Mouse (Mus musculus): ENCODE results near the gene Tet1. TPM values are rescaled to one million over a fixed set of nuclear protein-coding genes. Genes with fewer than 3 reads are reported as not detected.

The Tet1 gene
- 0.02 and 0.47 TPM in 2 replicates for polyA plus RNA-seq (2012; rRNA removed; ENCODE audit: low replicate concordance)

DNA sequence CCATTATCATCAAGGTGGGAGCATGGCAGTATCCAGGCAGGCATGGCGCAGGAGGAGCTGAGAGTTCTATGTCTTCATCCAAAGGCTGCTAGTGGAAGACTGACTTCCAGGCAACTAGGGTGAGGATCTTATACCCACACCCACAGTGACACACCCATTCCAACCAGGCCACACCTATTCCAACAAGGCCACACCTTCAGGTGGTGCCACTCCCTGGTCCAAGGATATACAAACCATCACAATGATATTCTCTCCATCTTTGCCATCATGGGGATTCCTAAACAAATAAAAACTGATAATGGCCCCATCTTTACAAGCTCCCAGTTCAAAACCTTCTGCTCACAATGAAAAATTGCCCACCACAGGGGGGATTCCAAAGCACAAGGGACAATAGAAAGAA lies at the start of gene Tet1:
Gene Tet1, minus strand, starts transcription at position 101 of the 400 bp plus-strand sequence.

DNA sequence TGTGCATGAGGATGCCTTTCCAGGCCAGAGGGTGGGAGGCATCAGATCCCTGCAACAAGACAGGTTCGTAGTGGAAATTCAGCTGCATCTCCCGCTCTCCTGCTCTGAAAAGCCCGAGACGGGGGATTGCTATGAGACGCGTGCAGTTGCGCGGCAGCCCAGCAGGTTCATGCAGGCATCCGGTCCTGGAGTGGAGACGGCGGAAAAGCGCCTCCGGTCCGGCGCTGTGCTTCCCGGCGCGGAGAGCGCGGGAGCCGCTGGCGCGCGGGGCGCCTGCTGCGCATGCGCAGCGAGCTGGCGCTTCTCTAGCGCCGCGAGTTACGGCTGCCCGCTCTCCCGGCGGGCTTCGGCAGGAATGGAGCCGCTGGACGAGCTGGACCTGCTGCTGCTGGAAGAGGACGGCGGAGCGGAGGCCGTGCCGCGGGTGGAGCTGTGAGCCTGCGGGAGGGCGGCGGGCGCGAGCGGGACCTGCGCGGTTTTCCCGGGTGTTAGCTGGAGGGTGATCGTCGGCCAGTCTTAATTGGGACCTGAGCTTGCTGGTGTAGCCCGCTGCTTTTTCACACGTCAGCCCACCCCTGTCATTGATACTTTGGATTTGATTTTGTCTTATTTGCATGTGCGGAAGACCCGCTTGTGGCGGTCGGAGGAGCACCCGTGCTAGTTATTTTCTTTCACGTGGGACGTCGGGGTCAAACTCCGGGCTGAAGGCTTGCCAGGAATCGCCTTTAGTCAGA lies 38.1 kb upstream of the Tet1 start, which contains the start of gene Dna2:
Gene Dna2, plus strand, starts transcription at position 289 of the 734 bp plus-strand sequence.

DNA sequence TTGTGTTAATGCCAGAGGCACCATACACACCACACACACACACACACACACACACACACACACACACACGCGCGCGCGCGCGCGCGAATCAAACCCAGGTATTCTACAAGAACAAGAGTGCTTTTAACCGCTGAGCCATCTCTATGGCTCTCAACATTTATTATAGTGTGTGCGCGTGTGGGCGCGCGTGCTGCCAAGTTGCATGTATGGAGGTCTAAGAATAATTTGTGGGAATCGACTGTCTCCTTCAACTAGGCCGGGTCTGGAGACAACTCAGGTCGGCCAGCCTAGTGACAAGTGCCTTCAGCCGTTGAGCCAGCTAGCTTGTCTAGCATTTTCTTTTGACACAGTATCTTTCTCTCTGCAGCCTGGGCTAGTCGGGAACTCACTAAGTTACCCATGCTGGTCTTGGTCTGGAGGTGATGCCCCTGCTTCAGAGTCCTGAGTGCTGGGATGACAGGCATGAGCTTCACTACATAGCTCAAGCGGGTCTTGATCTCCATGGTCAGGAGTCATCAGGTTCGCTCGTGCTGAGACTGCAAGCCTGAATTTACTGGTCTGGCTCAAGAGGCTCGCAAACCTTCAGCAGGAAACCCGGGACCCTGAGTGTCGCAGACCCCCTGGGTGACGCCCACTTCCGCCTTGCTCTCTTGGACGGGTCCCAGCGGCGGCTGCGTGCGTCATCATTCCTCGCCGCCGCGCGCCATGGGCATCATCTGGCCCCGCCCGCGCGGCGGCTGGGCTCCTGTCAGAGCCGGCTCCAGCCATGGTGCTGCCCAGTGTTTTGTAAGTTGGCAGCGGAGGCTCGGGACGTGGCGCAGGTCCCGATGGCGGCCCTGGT lies 11.3 kb upstream of the Tet1 start, which contains the start of gene Slc25a16:
Gene Slc25a16, plus strand, starts transcription at position 709 of the 841 bp plus-strand sequence.

DNA sequence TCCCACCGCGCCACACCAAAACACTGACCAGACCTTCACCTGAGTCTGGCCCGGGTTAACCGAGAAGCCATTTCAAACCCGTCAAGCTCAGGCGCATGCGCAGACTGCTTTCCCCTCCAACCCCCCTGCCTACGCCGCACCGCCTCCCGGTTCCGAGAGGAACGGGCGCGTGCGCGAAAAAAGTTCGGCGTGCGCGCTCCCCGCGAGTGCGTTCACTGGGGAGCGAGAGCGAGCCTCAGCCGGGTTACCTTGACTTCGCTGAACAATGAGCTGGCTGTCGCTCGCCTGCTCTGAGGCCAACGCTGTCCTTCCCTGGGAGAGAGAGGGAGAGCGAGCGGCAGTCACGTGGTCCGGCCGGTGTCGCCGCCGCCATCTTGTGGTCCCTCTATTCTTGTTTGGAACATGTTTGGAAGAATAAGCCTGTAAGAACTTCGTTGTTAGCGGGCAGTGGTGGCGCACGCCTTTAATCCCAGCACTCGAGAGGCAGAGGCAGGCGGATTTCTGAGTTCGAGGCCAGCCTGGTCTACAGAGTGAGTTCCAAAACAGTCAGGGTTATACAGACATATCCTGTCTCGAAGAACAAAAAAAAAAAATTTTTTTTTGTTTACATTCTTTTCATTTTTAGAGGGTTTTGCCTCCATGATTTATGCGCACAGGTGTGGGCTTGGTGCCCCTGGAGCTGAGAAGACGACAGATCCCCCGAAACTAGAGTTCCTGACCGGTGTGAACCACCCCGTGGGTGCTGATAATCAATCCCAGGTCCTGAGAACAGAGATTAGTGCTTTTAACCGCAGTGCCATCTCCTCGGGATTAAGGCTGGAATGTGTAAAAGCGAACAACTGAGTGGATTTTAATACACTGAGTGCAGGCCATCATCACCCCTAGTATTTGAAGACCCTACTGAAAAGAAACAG lies 116.4 kb downstream of the Tet1 start, which contains the start of gene Ccar1:
Gene Ccar1, minus strand, starts transcription at position 110 of the 914 bp plus-strand sequence.

Other genes starting within 250 kb of the Tet1 start
- 0.02 TPM in 2 replicates for gene Stox1, start 182.9 kb downstream of the Tet1 start, polyA plus RNA-seq (2012; rRNA removed; ENCODE audit: low replicate concordance)
- 22.1 and 43.6 TPM in 2 replicates for gene Ccar1, start 116.7 kb downstream of the Tet1 start, polyA plus RNA-seq (2012; rRNA removed; ENCODE audit: low replicate concordance)
- 17.8 and 37.8 TPM in 2 replicates for gene Slc25a16, start 11.6 kb upstream of the Tet1 start, polyA plus RNA-seq (2012; rRNA removed; ENCODE audit: low replicate concordance)
- gene Dna2, start 38.0 kb upstream of the Tet1 start, polyA plus RNA-seq (2012; rRNA removed; ENCODE audit: low replicate concordance) = 1.7 and 3.2 TPM in 2 replicates
- 1.1 and 1.2 TPM in 2 replicates for gene Rufy2, start 71.2 kb upstream of the Tet1 start, polyA plus RNA-seq (2012; rRNA removed; ENCODE audit: low replicate concordance)
- 1.7 and 2.8 TPM in 2 replicates for gene Hnrnph3, start 115.2 kb upstream of the Tet1 start, polyA plus RNA-seq (2012; rRNA removed; ENCODE audit: low replicate concordance)
- 34.7 and 40.5 TPM in 2 replicates for gene Pbld2, start 115.3 kb upstream of the Tet1 start, polyA plus RNA-seq (2012; rRNA removed; ENCODE audit: low replicate concordance)
- gene Pbld1, start 151.2 kb upstream of the Tet1 start, polyA plus RNA-seq (2012; rRNA removed; ENCODE audit: low replicate concordance) = 7.2 and 17.2 TPM in 2 replicates
- gene Atoh7, start 190.7 kb upstream of the Tet1 start, polyA plus RNA-seq (2012; rRNA removed; ENCODE audit: low replicate concordance) = 0.06 and 0.07 TPM in 2 replicates